Mouse (Mus musculus) neural tube, embryonic 14.5 days (tissue): ENCODE measurements at regions not wholly inside any gene's neighbourhood (a gene's known extent, or its start where the extent isn't known, plus 50 kb on each side); places are given as distances from the start of the nearest gene placed in this dataset.

ENCODE experiments used
- ATAC-seq: fragments of 200-750 bp; cut with Nextera tagmentation; 2 replicates; pipeline ENCODE4 v1.8.0; 2017; ENCODE audit warnings: low read depth, mild to moderate bottlenecking, moderate TSS enrichment, moderate library complexity
- H3K27ac ChIP-seq: fragments of 300-500 bp; sonication (generic); 2 replicates; pipeline ENCODE4 v1.5.1; 2014; ENCODE audit warnings: low read depth, mild to moderate bottlenecking, control low read depth, low read length, moderate library complexity, mixed read lengths
- H3K27me3 ChIP-seq: fragments of 300-500 bp; sonication (generic); 2 replicates; pipeline ENCODE4 v1.6.1; 2014; ENCODE audit warnings: low read length; ENCODE audit not compliant: control insufficient read depth, insufficient read depth
- H3K36me3 ChIP-seq: fragments of 300-500 bp; sonication (generic); 2 replicates; pipeline ENCODE4 v1.6.1; 2014; ENCODE audit warnings: low read length, mixed read lengths; ENCODE audit not compliant: control insufficient read depth, insufficient read depth
- H3K4me1 ChIP-seq: fragments of 300-500 bp; sonication (generic); 2 replicates; pipeline ENCODE4 v1.6.1; 2014; ENCODE audit warnings: low read length; ENCODE audit not compliant: control insufficient read depth, insufficient read depth
- H3K4me2 ChIP-seq: fragments of 300-500 bp; sonication (generic); 2 replicates; pipeline ENCODE4 v1.6.1; 2014; ENCODE audit warnings: mild to moderate bottlenecking, low read depth, low read length, control low read depth
- H3K4me3 ChIP-seq: fragments of 300-500 bp; sonication (generic); 2 replicates; pipeline ENCODE4 v1.5.1; 2014; ENCODE audit warnings: low read depth, low read length, control low read depth, mixed read lengths
- H3K9ac ChIP-seq: fragments of 300-500 bp; sonication (generic); replicated peaks from 2 replicates; pipeline ENCODE4 v1.6.1; 2014; ENCODE audit warnings: low read depth, mild to moderate bottlenecking, control low read depth, low read length, mixed read lengths
- H3K9me3 ChIP-seq: fragments of 300-500 bp; sonication (generic); 2 replicates; pipeline ENCODE4 v1.6.1; 2016; ENCODE audit warnings: low read length; ENCODE audit not compliant: control insufficient read depth
- WGBS: fragments of 180-500 bp; shearing (Covaris S2); extraction: QIAGEN DNeasy Blood & Tissue Kit; methylation state at CpG from one replicate; pipeline ENCODE4 v1.1.7; 2014; 5-methylcytosine and 5-hydroxymethylcytosine counted together

DNA sequence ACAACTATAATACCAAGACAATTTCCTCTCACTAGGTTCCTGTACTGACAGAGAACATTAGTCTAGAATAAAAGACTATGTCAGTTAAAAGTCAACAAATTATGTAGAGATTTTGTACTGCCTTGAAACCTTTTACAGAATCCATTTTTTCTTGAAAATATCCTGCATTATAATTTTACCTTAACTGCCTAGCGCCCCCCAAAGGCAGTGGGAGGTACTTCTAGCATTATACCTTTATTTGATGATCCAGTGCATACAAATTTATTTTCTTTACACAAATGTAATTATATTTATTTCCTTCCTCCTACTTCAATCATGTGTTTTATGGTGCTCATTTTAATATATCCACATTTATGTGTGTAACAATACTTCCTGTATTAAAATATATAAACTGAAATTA lies 1189.5 kb downstream of the Kcnt2 start:
- 3% methylated on average over 1 of the region's 1 CpGs for WGBS

DNA sequence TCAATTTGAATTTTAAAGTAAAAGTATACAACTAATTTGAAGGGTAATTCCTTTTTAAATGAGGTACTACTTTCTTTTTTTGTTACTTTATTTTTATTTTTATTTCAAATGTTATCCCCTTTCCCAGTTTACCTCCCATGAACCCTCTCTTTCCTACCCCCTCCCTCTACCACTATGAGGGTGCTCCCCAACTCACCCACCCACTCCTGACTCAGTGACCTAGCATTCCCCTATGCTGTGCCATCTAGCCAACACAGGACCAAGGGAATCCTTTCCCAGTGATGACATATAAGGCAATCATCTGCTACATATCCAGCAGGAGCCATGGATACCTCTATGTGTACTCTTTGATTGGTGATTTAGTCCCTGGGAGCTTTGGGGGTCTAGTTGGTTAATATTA lies 1194.3 kb downstream of the Kcnt2 start:
- no peaks in the 10 kb centered on the region for H3K4me1 ChIP-seq
- H3K27ac ChIP-seq, result no peak overlapping the region
- H3K4me2 ChIP-seq, result no peak overlapping the region
- no peak overlapping the region for H3K9ac ChIP-seq
- no peak for ATAC-seq
- H3K4me3 ChIP-seq, result no peak overlapping the region
- no peaks in the 10 kb centered on the region for H3K9me3 ChIP-seq
- no peaks in the 10 kb centered on the region for H3K27me3 ChIP-seq
- no peaks in the 10 kb centered on the region for H3K36me3 ChIP-seq

More for the DNA sequence above, 1189.5 kb downstream of the Kcnt2 start:
- no peaks in the 10 kb centered on the region for H3K4me1 ChIP-seq
- no peak for ATAC-seq
- H3K27ac ChIP-seq, result no peak overlapping the region
- H3K27me3 ChIP-seq, result no peaks in the 10 kb centered on the region
- no peaks in the 10 kb centered on the region for H3K36me3 ChIP-seq
- H3K4me2 ChIP-seq, result no peak overlapping the region
- no peak overlapping the region for H3K4me3 ChIP-seq
- no peaks in the 10 kb centered on the region for H3K9me3 ChIP-seq
- H3K9ac ChIP-seq, result no peak overlapping the region

DNA sequence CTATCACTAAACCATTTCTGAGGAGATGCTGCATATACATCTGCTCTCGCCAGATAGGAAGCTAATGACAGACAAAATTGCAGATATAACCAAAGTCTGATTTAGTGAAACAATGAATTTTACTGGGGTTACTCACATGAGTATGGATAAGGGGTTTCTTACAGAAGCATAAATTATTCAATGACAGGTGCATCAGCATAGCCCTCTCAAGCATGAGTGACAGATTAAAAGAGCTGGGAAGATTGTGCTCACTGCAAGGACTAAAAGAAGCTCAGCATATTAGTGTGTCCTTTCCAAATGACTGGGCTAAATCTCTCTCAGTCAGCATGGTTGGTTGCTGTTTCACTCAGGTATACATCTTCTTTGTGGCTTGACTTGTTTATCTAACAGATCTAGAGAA lies 1205.0 kb downstream of the Kcnt2 start:
- Histone ChIP-seq H3K27me3 (no peaks in the 10 kb centered on the region), H3K4me3 (no peak overlapping the region), H3K4me2 (no peak overlapping the region), H3K4me1 (no peaks in the 10 kb centered on the region), H3K27ac (no peak overlapping the region), H3K36me3 (no peaks in the 10 kb centered on the region), H3K9ac (no peak overlapping the region), H3K9me3 (no peaks in the 10 kb centered on the region)
- ATAC-seq, result no peak
- 73% methylated on average over 1 of the region's 1 CpGs for WGBS

DNA sequence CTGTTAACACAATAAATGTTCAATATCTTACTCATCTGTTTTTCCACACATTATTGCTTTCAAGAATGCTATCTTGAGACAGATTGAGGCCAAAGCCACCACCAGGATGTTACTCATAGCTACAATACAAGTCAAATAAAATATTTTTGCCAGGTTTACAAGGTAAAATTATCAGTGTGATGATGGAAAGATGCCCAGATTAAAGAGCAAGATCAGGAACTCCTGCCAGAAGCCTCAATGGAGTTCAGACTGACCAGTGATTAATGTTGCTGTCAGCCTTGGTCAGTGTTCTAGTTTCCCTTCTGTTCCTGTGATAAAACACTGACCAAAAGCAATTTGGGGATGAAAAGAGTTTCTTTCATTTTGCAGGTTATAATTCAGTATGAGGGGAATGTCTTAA lies 1218.6 kb downstream of the Kcnt2 start:
- Histone ChIP-seq H3K36me3 (no peaks in the 10 kb centered on the region), H3K4me2 (no peak overlapping the region), H3K4me1 (no peaks in the 10 kb centered on the region), H3K4me3 (no peak overlapping the region), H3K27me3 (no peaks in the 10 kb centered on the region), H3K9me3 (no peaks in the 10 kb centered on the region), H3K9ac (no peak overlapping the region), H3K27ac (no peak overlapping the region)
- no peak for ATAC-seq
